Mouse (Mus musculus): ENCODE results near the gene Gm28053.

Gm28053 gene

DNA sequence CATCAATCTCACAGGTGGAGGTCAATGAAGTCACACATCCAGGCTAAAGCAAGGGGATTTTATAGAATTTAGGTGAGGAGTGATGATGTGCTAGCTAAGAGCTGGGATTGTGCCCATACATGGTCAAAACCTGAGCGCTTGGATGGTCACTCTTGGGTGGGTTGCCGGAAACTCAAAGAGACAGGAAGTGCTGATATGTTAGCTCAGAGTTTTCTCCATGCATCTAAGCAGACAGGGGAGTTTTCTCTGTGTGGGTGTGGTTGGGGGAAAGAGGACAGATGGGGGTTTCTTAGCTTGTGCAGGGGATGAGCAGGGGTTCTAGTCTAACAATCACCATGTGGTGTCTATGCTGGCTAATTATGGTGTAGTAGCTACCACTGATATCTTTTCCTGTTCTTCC, 29.1 kb upstream of the Gm28053 start:
- DNase-seq (ENCODE audit: low spot score in 2 of 2): no peak

GRCm38 (mm10) chr6:48692962-48693361, 25.4 kb upstream of the Gm28053 start:
- DNase-seq (ENCODE audit: low spot score in 2 of 2): no peak

GRCm38 (mm10) chr6:48696830-48697554, 21.4 kb upstream of the Gm28053 start:
- DNase-seq (ENCODE audit: low spot score in 2 of 2): no peak

GRCm38 (mm10) chr6:48697555-48697930, 20.9 kb upstream of the Gm28053 start:
- no peak for DNase-seq (ENCODE audit: low spot score in 2 of 2)

- DNase-seq (ENCODE audit: low spot score in 2 of 2): no peak
Observed at GRCm38 (mm10) chr6:48698066-48698856, 20.1 kb upstream of the Gm28053 start.

GRCm38 (mm10) chr6:48698888-48699287, 19.5 kb upstream of the Gm28053 start:
- no peak for DNase-seq (ENCODE audit: low spot score in 2 of 2)

DNA sequence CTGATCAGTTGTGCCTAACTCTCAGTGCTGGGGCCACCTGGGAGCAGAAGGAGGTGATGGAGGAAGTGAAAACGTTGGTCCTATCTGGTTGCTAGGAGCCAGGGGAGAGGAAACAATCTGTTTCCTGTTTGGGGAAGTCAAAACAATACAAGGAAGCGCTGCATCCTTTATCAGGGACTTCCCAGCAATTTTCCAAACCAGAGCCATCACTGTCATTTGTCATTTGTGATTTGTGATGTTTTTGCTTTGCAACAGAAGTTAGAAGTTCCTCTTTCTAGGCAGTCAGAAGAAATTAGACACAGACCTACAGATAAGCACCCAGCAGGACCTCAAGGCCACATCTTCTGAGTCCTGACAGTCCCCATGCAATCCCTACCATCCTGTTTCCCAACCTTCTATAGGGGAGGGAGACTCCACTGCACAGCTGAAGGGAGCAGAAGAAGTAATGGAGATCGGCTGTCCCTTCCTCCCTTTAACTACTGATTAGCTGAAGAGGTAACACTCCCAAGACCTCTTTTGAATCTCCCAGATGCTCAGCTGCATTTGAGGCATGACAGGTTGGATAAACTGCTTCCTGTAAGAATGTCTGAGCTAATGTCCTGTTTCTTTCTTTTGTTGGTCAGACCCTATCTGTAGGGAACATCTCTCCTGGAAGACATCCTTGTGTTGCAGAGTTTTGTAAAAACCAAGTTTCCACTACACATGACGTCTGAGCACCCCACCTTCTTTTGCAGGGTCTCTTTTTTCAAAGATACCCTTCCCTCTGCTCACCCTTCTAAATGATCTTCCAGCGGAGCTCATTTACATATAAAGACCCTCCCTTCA, 17.9 kb upstream of the Gm28053 start:
- no peak for DNase-seq (ENCODE audit: low spot score in 2 of 2)

DNA sequence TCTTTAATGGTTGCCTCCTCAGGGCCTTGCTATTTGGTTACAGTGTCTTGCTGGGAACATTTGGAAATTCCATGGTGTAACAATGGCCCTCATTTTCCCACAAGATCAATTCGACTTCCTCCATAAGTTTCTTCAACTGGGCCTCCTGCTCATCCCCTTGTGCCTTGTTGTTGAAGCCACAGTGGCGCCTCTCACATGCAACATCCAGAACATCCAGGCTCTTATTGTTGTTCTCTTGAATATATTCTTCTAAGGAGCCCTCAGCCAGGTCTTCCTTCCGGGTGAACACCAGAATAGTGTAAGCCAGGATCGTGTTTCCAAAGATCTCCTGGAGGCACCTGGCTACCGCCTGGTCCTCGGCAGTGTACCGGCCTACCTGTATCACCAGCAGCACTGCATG, 16.3 kb upstream of the Gm28053 start:
- no peak for DNase-seq (ENCODE audit: low spot score in 2 of 2)

- DNase-seq (ENCODE audit: low spot score in 2 of 2): no peak
Observed at GRCm38 (mm10) chr6:48702601-48703000, 15.8 kb upstream of the Gm28053 start.

DNA sequence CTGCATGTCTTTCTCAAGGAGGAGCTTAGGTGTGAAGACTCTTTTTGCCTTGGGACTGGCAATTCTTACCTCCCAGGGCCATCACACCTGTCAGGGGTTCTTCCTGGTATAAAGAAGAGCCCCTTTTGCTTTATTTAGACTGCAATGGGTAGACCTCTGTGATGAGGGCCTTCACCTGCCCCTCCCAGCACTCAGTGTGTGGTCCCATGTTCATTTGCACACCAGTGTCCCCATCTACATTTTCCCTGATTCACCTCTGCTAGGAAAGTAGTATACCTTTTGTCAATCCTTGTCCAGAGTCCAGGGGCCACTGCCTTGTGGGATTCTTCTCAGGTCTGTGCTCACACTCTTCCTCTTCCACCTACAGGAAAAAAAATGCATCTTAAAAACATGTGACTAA, 14.3 kb upstream of the Gm28053 start:
- no peak for DNase-seq (ENCODE audit: low spot score in 2 of 2)

GRCm38 (mm10) chr6:48706130-48706529, 12.3 kb upstream of the Gm28053 start:
- no peak for DNase-seq (ENCODE audit: low spot score in 2 of 2)

- no peak for DNase-seq (ENCODE audit: low spot score in 2 of 2)
Observed at GRCm38 (mm10) chr6:48720326-48720725, 1.9 kb downstream of the Gm28053 start.

DNA sequence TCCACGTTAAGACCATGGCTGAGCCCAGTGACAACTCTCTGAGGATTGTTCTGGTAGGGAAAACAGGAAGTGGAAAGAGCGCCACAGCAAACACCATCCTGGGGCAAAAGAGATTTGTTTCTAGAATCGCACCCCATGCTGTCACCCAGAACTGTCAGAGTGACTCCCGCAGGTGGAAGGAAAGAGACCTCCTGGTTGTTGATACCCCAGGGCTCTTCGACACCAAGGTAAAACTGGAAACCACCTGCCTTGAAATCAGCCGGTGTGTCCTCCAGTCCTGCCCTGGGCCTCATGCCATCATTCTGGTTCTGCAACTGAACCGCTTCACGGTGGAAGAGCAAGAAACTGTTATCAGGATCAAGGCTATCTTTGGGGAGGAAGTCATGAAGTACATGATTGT, 5.1 kb downstream of the Gm28053 start:
- no peak for DNase-seq (ENCODE audit: low spot score in 2 of 2)

DNA sequence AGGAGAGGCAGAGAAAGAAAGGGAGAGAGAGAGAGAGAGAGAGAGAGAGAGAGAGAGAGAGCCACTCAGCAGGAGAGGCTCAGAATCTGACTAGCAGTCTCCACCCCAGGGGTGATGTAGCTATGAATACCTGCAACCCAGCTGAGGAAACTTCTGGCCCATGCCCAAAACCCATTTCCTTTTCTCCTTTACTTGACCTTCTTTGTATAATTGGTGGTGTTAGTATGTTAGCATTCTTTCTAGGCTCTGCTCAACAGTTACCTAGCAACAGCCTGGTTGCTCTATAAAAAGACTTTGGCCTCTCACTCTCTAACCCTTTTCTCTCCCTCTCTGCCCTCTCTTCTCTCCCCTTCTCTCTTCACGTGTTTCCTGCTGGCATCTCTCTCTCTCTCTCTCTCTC, 7.1 kb downstream of the Gm28053 start:
- no peak for DNase-seq (ENCODE audit: low spot score in 2 of 2)

DNA sequence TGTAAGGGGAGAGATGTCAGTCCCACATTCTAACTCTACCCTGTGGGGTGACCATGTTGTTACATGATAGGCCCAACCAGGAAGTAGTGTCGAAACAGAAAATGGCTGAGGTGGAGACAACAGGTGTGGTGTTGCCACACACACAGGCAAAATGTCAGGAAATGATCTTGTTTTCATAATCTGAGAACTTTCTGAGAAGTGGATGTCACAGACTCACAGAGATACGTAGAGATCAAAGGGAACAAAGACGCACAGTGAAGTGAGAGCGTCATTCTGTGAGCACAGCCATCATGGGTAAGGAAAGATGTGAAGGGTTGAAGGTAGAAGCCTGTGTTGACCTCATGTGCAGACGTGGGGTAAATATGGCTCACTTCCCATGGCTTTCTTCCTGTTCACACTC, 9.4 kb downstream of the Gm28053 start:
- no peak for DNase-seq (ENCODE audit: low spot score in 2 of 2)

GRCm38 (mm10) chr6:48732864-48733304, 14.5 kb downstream of the Gm28053 start:
- peak; percentile 77 to 83 for DNase-seq (ENCODE audit: low spot score in 2 of 2)

DNA sequence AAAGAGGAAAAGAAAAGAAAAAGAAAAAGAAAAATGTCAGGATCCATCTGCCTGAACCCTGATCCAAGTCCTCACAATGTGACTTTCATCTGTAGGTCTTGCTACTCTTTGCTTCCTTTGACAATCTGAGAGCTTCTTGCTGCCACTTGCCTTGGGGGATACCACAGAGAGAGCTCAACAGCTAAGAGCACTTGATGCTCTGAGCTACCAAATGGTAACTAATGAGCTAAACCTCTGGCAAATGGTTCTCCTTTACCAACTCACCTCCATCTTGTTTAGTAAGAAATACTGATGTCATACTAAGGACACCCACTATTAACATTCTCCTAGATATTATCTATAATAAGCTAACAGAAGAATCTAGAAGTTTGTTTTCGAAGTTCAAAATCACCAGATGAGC, 15.3 kb downstream of the Gm28053 start:
- DNase-seq (ENCODE audit: low spot score in 2 of 2): no peak

DNA sequence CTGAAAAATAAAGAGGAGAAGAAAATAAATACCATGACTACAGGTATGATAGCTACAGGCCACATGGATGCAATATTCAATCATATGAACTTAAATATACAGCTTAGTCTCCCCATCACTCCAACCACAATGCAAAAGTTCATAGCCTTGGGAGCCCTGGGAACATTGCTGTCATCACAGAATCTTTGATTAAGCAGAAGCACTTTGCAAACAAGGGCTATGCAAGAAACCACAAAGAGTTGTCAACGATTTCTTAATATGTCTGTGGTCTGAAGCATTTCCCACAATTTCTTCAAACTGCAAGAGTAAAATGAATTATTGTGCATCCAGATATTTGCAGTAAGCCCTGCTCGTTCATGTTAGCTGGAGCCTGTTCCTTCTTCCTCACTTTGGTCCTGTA, 18.6 kb downstream of the Gm28053 start:
- no peak for DNase-seq (ENCODE audit: low spot score in 2 of 2)

- no peak for DNase-seq (ENCODE audit: low spot score in 2 of 2)
Observed at GRCm38 (mm10) chr6:48737688-48738087, 19.3 kb downstream of the Gm28053 start.

DNA sequence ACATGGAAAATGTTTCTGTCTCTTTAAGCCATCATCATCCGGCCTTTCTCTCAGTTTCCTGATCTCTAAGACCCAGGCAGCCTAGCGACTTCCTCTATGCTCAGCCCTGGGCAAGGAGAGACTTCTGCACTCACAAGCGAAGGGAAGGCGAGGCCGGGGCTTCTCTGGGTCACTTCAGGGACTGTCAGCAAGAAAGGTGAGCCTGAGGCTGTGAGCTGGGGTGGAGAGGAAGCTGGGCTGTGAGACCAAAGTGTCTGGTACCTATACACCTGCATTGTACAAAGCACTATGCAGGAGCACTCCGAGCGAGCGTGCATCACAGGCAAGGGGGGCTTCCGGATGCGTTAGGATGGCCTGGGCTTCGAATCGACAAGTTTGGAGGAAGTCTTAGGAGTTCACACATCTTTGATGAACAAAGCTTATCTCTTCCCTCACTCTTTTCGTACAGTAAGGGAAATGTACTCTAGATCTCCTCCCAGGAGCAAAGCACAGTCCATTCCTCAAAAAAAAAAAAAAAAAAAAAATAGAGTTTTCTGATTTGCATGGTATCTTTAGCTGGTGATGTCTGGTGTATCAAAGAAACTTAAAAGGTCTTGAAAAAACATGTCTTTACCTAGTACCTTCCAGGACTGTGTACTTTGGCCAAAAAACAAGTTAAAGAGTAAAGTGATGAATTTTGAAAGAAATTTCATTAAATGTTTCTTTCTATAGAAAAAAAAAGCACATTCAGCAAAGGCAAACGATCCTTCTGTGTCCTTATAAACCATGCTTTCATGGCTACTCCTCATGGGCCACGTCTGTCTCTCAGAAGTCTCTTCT, 20.8 kb downstream of the Gm28053 start, which contains the start of gene Gimap1:
Gene Gimap1, plus strand, starts transcription at position 94 of the 819 bp plus-strand sequence.
- peak; percentile 69 for DNase-seq (ENCODE audit: low spot score in 2 of 2)

- no peak for DNase-seq (ENCODE audit: low spot score in 2 of 2)
Observed at GRCm38 (mm10) chr6:48739780-48740055, 21.3 kb downstream of the Gm28053 start.

Measured in thymus, postnatal 10 days (tissue).